19 mouse cellular contexts compared by ENCODE assay signal in genomic region chr11:45485950-45486349, GRCm38 (mm10).
"Had no signal": no experiment of that assay in that cellular context is flagged by ENCODE, and none has a peak within 500 bp of the region (broad histone marks: within the 10 kb centered on the region; RNA-seq: fewer than 3 reads in every experiment).

No protein-coding gene starts in this region.

- ATAC-seq: intestine, embryonic 16.5 days; liver, embryonic 12.5 days; midbrain, embryonic 13.5 days had no signal

- H3K27me3 ChIP-seq: limb, embryonic 15.5 days; liver, embryonic 12.5 days; liver, embryonic 15.5 days; lung, embryonic 15.5 days; megakaryocyte, embryonic 14.5 days; midbrain, embryonic 13.5 days had no signal

- H3K4me1 ChIP-seq: liver, embryonic 12.5 days; liver, embryonic 15.5 days; lung, embryonic 15.5 days; megakaryocyte, embryonic 14.5 days; midbrain, embryonic 10.5 days had no signal

- H3K36me3 ChIP-seq: limb, embryonic 15.5 days; liver, embryonic 12.5 days; liver, embryonic 15.5 days; lung, embryonic 15.5 days; midbrain, embryonic 10.5 days; midbrain, embryonic 13.5 days had no signal

- H3K27ac ChIP-seq: limb, embryonic 15.5 days; liver, embryonic 12.5 days; liver, embryonic 15.5 days; lung, embryonic 15.5 days; midbrain, embryonic 10.5 days; midbrain, embryonic 13.5 days; stomach, postnatal 0 days had no signal

- DNase-seq: kidney, adult 18-20 months; kidney, adult 9 months; kidney, postnatal 14 days; kidney, postnatal 4 days; layer of hippocampus, adult 9-11 months; lung, adult 18-20 months; lung, postnatal 10 days; lung, postnatal 36 days; right cerebral cortex, postnatal 4 days; thymus, postnatal 25 days had no signal

- H3K9me3 ChIP-seq: limb, embryonic 15.5 days; liver, embryonic 12.5 days; liver, embryonic 15.5 days; lung, embryonic 15.5 days; megakaryocyte, embryonic 14.5 days; midbrain, embryonic 10.5 days; midbrain, embryonic 13.5 days had no signal

- H3K9ac ChIP-seq: limb, embryonic 15.5 days; liver, embryonic 12.5 days; liver, embryonic 15.5 days; lung, embryonic 15.5 days; midbrain, embryonic 13.5 days had no signal

- H3K4me3 ChIP-seq: limb, embryonic 15.5 days; liver, embryonic 12.5 days; liver, embryonic 15.5 days; lung, embryonic 15.5 days; megakaryocyte, embryonic 14.5 days; midbrain, embryonic 10.5 days; midbrain, embryonic 13.5 days had no signal

- H3K4me2 ChIP-seq: limb, embryonic 15.5 days; liver, embryonic 12.5 days; liver, embryonic 15.5 days; lung, embryonic 15.5 days; midbrain, embryonic 13.5 days had no signal
